Comparison of ENCODE assay signal across 8 mouse cellular contexts in genomic region chr7:30373501-30373962, GRCm38 (mm10). TPM values are rescaled to one million over a fixed set of nuclear protein-coding genes. Genes with fewer than 3 reads are reported as not detected.
DNase-seq lines count a peak whose midpoint lies in the region; ATAC-seq lines count a peak whose summit lies in the region.

No protein-coding gene starts in this region.

- ATAC-seq in heart, embryonic 13.5 days (ENCODE audit: extremely low read depth, insufficient number of reproducible peaks, low FRiP score, low TSS enrichment), result peak; percentile 91
- peak; percentile 98 for ATAC-seq in liver, embryonic 12.5 days
- ATAC-seq in stomach, embryonic 15.5 days (ENCODE audit: insufficient read depth, low FRiP score, low read depth), result peak; percentile 99

- peaks cover 14% of the 10 kb centered on the region for H3K27me3 ChIP-seq in heart, embryonic 13.5 days (replicated peaks)
- no peaks in the 10 kb centered on the region for H3K27me3 ChIP-seq in liver, embryonic 12.5 days (replicated peaks)
- no peaks in the 10 kb centered on the region for H3K27me3 ChIP-seq in stomach, embryonic 15.5 days (replicated peaks)

- H3K36me3 ChIP-seq in heart, embryonic 13.5 days, result no peaks in the 10 kb centered on the region
- H3K36me3 ChIP-seq in liver, embryonic 12.5 days, result no peaks in the 10 kb centered on the region
- H3K36me3 ChIP-seq in stomach, embryonic 15.5 days, result no peaks in the 10 kb centered on the region

- H3K4me2 ChIP-seq in heart, embryonic 13.5 days, result peak overlapping the region; percentile 75
- H3K4me2 ChIP-seq in liver, embryonic 12.5 days, result peak overlapping the region; percentile 61
- H3K4me2 ChIP-seq in stomach, embryonic 15.5 days, result peak overlapping the region; percentile 65

- peak overlapping the region; percentile 78 for H3K9ac ChIP-seq in heart, embryonic 13.5 days
- peak overlapping the region; percentile 44 for H3K9ac ChIP-seq in liver, embryonic 12.5 days
- H3K9ac ChIP-seq in stomach, embryonic 15.5 days, result peak overlapping the region; percentile 5; the same call in 1 of the 2 replicates

- peak overlapping the region; percentile 71 for H3K4me3 ChIP-seq in brown adipose tissue, adult 24 weeks (ENCODE audit: insufficient read depth, low read depth, low read length)
- H3K4me3 ChIP-seq in heart, embryonic 13.5 days, result peak overlapping the region; percentile 54
- peak overlapping the region; percentile 48 for H3K4me3 ChIP-seq in liver, embryonic 12.5 days
- peak overlapping the region; percentile 47 for H3K4me3 ChIP-seq in stomach, embryonic 15.5 days (replicated peaks)

- WGBS in heart, embryonic 13.5 days, result under 1% methylated on average over 21 of the region's 21 CpGs
- 1% methylated on average over 21 of the region's 21 CpGs for WGBS in liver, embryonic 12.5 days (ENCODE audit: insufficient replicate concordance)
- under 1% methylated on average over 21 of the region's 21 CpGs for WGBS in stomach, embryonic 15.5 days

- no peaks in the 10 kb centered on the region for H3K4me1 ChIP-seq in brown adipose tissue, adult 24 weeks (ENCODE audit: control insufficient read depth, insufficient read depth, insufficient read length, low read length)
- peaks cover 4% of the 10 kb centered on the region; the same call in 1 of the 2 replicates for H3K4me1 ChIP-seq in heart, embryonic 13.5 days
- 0 out of 2 replicates have a peak, but pooled peaks cover 3% of the 10 kb centered on the region for H3K4me1 ChIP-seq in liver, embryonic 12.5 days
- no peaks in the 10 kb centered on the region for H3K4me1 ChIP-seq in stomach, embryonic 15.5 days

- DNase-seq in CD4-positive, CD25-positive, alpha-beta regulatory T cell, adult 2 months (ENCODE audit: low read depth, low spot score), result peak; percentile 96
- DNase-seq in fat pad, adult 2 months (ENCODE audit: extremely low read depth, low read depth, low spot score), result peak; percentile 87
- peak; percentile 95 for DNase-seq in kidney, postnatal 10 days
- DNase-seq in natural killer cell, adult 2 months (ENCODE audit: low spot score in 2 of 2), result peak; percentile 89 to 90

- H3K9me3 ChIP-seq in heart, embryonic 13.5 days, result no peaks in the 10 kb centered on the region
- H3K9me3 ChIP-seq in liver, embryonic 12.5 days (replicated peaks), result no peaks in the 10 kb centered on the region
- no peaks in the 10 kb centered on the region for H3K9me3 ChIP-seq in stomach, embryonic 15.5 days

- H3K27ac ChIP-seq in brown adipose tissue, adult 24 weeks (replicated peaks; ENCODE audit: low read depth, low read length), result no peak overlapping the region
- H3K27ac ChIP-seq in heart, embryonic 13.5 days (replicated peaks), result no peak overlapping the region
- H3K27ac ChIP-seq in liver, embryonic 12.5 days, result no peak overlapping the region
- no peak overlapping the region for H3K27ac ChIP-seq in stomach, embryonic 15.5 days

RNA-seq across cellular contexts. Expression of gene Lrfn3, which starts 11.0 kb away (rescaled TPM):
- 0.67 and 2.4 TPM in 2 replicates for polyA plus RNA-seq in brown adipose tissue, adult 24 weeks (2012; ENCODE audit: insufficient read depth, insufficient read length, missing spikeins)
- polyA plus RNA-seq in heart, embryonic 13.5 days (2015; fragmentation: Nextera tagmentation; extraction: Ambion mirVana), result 1.9 TPM in 2 replicates
- polyA plus RNA-seq in liver, embryonic 12.5 days (2016; fragmentation: Nextera tagmentation; extraction: Ambion mirVana), result 1.9 and 2.1 TPM in 2 replicates
- polyA plus RNA-seq in stomach, embryonic 15.5 days (2015; fragmentation: Nextera tagmentation; extraction: Ambion mirVana), result 4.9 and 5.6 TPM in 2 replicates

RNA-seq across cellular contexts. Expression of gene Tyrobp, which starts 40.0 kb away (rescaled TPM):
- 34.6 and 43.0 TPM in 2 replicates for polyA plus RNA-seq in brown adipose tissue, adult 24 weeks (2012; ENCODE audit: insufficient read depth, insufficient read length, missing spikeins)
- polyA plus RNA-seq in heart, embryonic 13.5 days (2015; fragmentation: Nextera tagmentation; extraction: Ambion mirVana), result 27.8 and 28.7 TPM in 2 replicates
- 51.1 and 52.7 TPM in 2 replicates for polyA plus RNA-seq in liver, embryonic 12.5 days (2016; fragmentation: Nextera tagmentation; extraction: Ambion mirVana)
- polyA plus RNA-seq in stomach, embryonic 15.5 days (2015; fragmentation: Nextera tagmentation; extraction: Ambion mirVana), result 71.6 and 84.5 TPM in 2 replicates

RNA-seq across cellular contexts. Expression of gene Hcst, which starts 46.1 kb away (rescaled TPM):
- polyA plus RNA-seq in brown adipose tissue, adult 24 weeks (2012; ENCODE audit: insufficient read depth, insufficient read length, missing spikeins), result 2.5 and 2.8 TPM in 2 replicates
- polyA plus RNA-seq in heart, embryonic 13.5 days (2015; fragmentation: Nextera tagmentation; extraction: Ambion mirVana), result 0.66 and 0.90 TPM in 2 replicates
- 3.0 and 4.1 TPM in 2 replicates for polyA plus RNA-seq in liver, embryonic 12.5 days (2016; fragmentation: Nextera tagmentation; extraction: Ambion mirVana)
- 1.4 and 2.0 TPM in 2 replicates for polyA plus RNA-seq in stomach, embryonic 15.5 days (2015; fragmentation: Nextera tagmentation; extraction: Ambion mirVana)

RNA-seq across cellular contexts. Expression of gene Nfkbid, which starts 48.0 kb away (rescaled TPM):
- polyA plus RNA-seq in brown adipose tissue, adult 24 weeks (2012; ENCODE audit: insufficient read depth, insufficient read length, missing spikeins), result 0.67 and 1.6 TPM in 2 replicates
- 1.2 and 1.4 TPM in 2 replicates for polyA plus RNA-seq in heart, embryonic 13.5 days (2015; fragmentation: Nextera tagmentation; extraction: Ambion mirVana)
- 1.5 and 2.1 TPM in 2 replicates for polyA plus RNA-seq in liver, embryonic 12.5 days (2016; fragmentation: Nextera tagmentation; extraction: Ambion mirVana)
- polyA plus RNA-seq in stomach, embryonic 15.5 days (2015; fragmentation: Nextera tagmentation; extraction: Ambion mirVana), result 2.5 and 2.6 TPM in 2 replicates

RNA-seq across cellular contexts. Expression of gene Sdhaf1, which starts 49.8 kb away (rescaled TPM):
- polyA plus RNA-seq in brown adipose tissue, adult 24 weeks (2012; ENCODE audit: insufficient read depth, insufficient read length, missing spikeins), result 18.1 and 22.7 TPM in 2 replicates
- 14.6 and 15.1 TPM in 2 replicates for polyA plus RNA-seq in heart, embryonic 13.5 days (2015; fragmentation: Nextera tagmentation; extraction: Ambion mirVana)
- polyA plus RNA-seq in liver, embryonic 12.5 days (2016; fragmentation: Nextera tagmentation; extraction: Ambion mirVana), result 8.1 and 8.2 TPM in 2 replicates
- 14.3 and 16.1 TPM in 2 replicates for polyA plus RNA-seq in stomach, embryonic 15.5 days (2015; fragmentation: Nextera tagmentation; extraction: Ambion mirVana)

Comparison
In these comparisons a context has a peak if more than half of its experiments do, and no peak if none do; other contexts are left out.
1. H3K9ac ChIP-seq: peak in every context shown above with its lines; median percentile 78 in heart, embryonic 13.5 days; 44 in liver, embryonic 12.5 days; 5 in stomach, embryonic 15.5 days.